Mouse (Mus musculus): Measurements from ENCODE around the gene Gm44503. TPM values are rescaled to one million over a fixed set of nuclear protein-coding genes. Genes with fewer than 3 reads are reported as not detected.

The Gm44503 gene
- polyA plus RNA-seq, 1 experiment, result not detected

DNA sequence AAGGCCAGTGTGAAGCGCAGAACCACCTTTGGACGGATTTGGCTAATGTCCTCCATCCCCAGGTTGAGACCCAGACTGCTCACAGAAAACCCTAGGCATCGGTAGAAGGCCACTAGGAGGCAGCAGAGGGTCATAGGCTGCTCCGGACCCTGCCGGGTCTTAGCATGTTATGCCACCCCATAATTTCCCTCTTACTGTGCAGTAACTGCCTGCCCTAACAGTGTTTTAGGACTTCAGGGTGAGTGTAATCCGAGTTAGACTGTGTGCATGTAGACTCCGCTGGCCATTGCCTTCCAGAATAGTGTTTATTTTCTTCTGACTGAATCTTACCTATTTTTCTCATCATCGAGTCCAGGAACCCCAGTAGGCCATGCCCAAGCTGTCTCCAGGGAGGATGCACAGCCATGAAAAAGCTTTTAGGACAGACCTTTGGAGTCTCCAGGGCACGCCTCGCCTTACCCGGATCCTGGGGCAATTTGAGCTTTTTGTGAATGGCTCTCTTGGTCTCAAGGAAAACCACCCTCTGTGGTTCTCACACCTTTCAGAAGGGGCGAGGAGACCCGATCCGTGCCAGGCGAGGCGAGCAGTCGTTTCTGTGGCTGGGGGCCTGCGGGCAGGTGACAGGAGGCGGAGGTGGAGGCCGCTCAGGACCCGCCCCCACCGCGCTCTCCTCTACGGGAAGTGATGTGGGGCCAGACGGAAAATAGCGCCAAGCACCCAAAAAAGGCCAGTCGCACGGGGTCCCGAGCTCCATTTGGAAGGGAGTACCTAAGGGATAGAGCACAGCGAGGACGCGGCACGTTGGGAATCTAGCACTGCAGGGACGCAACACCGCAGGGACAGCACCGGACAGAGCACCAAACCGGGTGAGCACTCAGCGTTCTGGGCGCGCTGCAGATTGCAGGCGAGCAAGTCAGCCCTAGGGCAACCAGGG lies 85.8 kb downstream of the Gm44503 start, which contains the start of gene Rab27a:
Rab27a (plus strand) TSS at position 709 of the 934 bp plus-strand sequence.
- H3K27me3 ChIP-seq (ENCODE audit: control insufficient read depth, insufficient read depth, low read length), result no peaks in the 10 kb centered on the region
- peaks cover 7% of the 10 kb centered on the region; the same call in 1 of the 2 replicates for H3K4me1 ChIP-seq (ENCODE audit: control insufficient read depth, insufficient read depth, low read length)
- TF ChIP-seq CTCF (IDR thresholded peaks at IDR 0.05; ENCODE audit: control insufficient read depth, insufficient read depth, insufficient replicate concordance, low read depth, low read length) (peak; percentile 82; the same call in 1 of the 2 replicates), POLR2A (IDR thresholded peaks at IDR 0.05; ENCODE audit: control insufficient read depth, low read depth, low read length) (no peak)
- H3K27ac ChIP-seq (ENCODE audit: control insufficient read depth, insufficient read depth, low read depth, low read length), result no peak within 1 kb of the TSS
- no peaks in the 10 kb centered on the region for H3K36me3 ChIP-seq (ENCODE audit: control insufficient read depth, insufficient read depth, low read length)
- peak within 1 kb of the TSS; percentile 19 for H3K4me3 ChIP-seq (ENCODE audit: control insufficient read depth, low read depth, low read length)

DNA sequence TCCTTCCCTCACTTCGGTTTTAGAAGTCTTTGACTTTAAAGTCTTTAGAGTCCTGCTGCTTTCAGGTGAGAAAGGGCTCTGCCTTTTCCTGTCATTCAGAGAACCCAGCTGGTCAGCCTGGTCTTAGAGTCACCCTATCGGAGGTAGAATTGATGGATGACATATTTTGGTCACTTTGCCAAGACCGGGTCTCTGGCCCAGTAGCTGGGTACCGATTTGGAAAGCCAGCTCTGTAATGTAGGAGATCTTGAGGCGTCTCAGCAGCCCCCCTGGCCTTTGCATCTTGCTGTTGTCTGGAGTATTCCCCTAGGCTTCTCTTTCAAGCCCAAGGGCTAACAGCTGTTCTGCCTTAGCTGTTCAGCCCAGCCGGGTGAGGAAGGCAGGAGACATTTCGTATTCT lies 86.6 kb downstream of the Gm44503 start:
- no peak overlapping the region for H3K27ac ChIP-seq (ENCODE audit: control insufficient read depth, insufficient read depth, low read depth, low read length)
- H3K4me3 ChIP-seq (ENCODE audit: control insufficient read depth, low read depth, low read length), result peak overlapping the region; percentile 19
- no peaks in the 10 kb centered on the region for H3K36me3 ChIP-seq (ENCODE audit: control insufficient read depth, insufficient read depth, low read length)
- H3K4me1 ChIP-seq (ENCODE audit: control insufficient read depth, insufficient read depth, low read length), result peaks cover 7% of the 10 kb centered on the region; the same call in 1 of the 2 replicates
- no peaks in the 10 kb centered on the region for H3K27me3 ChIP-seq (ENCODE audit: control insufficient read depth, insufficient read depth, low read length)
- TF ChIP-seq CTCF (IDR thresholded peaks at IDR 0.05; ENCODE audit: control insufficient read depth, insufficient read depth, insufficient replicate concordance, low read depth, low read length) (no peak), POLR2A (IDR thresholded peaks at IDR 0.05; ENCODE audit: control insufficient read depth, low read depth, low read length) (no peak)

DNA sequence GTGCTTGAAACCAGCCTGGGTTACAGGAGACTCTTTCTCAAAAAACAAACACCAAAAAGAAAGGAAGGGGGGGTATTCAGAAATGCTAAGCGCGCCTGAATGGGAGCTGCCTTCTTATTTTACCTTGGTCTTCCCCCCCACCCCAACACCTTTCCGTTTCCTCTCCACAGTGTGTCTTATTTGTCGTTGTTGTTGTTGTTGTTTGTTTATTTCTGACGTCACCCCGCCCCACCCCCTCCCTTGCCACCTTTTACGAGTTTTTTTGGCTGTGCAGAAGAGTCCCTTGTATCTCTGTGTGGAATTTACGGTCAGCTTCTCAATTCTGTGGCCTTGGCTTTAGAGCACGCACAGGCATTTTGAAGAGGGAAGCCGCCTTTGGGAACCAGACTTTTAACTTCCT lies 87.1 kb downstream of the Gm44503 start:
- Histone ChIP-seq H3K27me3 (ENCODE audit: control insufficient read depth, insufficient read depth, low read length) (no peaks in the 10 kb centered on the region), H3K4me1 (ENCODE audit: control insufficient read depth, insufficient read depth, low read length) (peaks cover 3% of the 10 kb centered on the region; the same call in 1 of the 2 replicates), H3K4me3 (ENCODE audit: control insufficient read depth, low read depth, low read length) (no peak overlapping the region), H3K36me3 (ENCODE audit: control insufficient read depth, insufficient read depth, low read length) (no peaks in the 10 kb centered on the region), H3K27ac (ENCODE audit: control insufficient read depth, insufficient read depth, low read depth, low read length) (no peak overlapping the region)
- TF ChIP-seq POLR2A (IDR thresholded peaks at IDR 0.05; ENCODE audit: control insufficient read depth, low read depth, low read length) (no peak), CTCF (IDR thresholded peaks at IDR 0.05; ENCODE audit: control insufficient read depth, insufficient read depth, insufficient replicate concordance, low read depth, low read length) (no peak)

DNA sequence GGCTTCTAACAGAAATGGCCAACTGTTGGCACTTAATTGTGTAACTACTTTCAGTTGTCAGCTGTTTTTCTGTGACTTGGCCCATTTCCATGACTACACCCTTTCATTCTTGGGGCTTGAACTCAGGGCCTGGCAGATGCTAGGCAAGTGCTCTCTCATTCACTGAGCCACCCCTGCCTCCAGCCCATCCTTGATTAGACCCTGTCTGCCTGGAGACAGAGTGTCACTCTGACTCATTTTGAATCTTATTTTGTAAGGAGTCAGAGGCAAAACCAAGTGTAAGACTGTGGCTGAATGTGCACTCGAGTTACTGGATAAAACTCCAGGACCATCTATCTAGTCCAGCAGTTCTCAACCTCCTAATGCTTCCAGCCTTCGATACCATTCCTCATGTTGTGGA lies 89.3 kb downstream of the Gm44503 start:
- H3K36me3 ChIP-seq (ENCODE audit: control insufficient read depth, insufficient read depth, low read length), result no peaks in the 10 kb centered on the region
- TF ChIP-seq CTCF (IDR thresholded peaks at IDR 0.05; ENCODE audit: control insufficient read depth, insufficient read depth, insufficient replicate concordance, low read depth, low read length) (no peak), POLR2A (IDR thresholded peaks at IDR 0.05; ENCODE audit: control insufficient read depth, low read depth, low read length) (no peak)
- no peaks in the 10 kb centered on the region for H3K27me3 ChIP-seq (ENCODE audit: control insufficient read depth, insufficient read depth, low read length)
- peaks cover 3% of the 10 kb centered on the region; the same call in 1 of the 2 replicates for H3K4me1 ChIP-seq (ENCODE audit: control insufficient read depth, insufficient read depth, low read length)
- no peak overlapping the region for H3K27ac ChIP-seq (ENCODE audit: control insufficient read depth, insufficient read depth, low read depth, low read length)
- no peak overlapping the region for H3K4me3 ChIP-seq (ENCODE audit: control insufficient read depth, low read depth, low read length)

DNA sequence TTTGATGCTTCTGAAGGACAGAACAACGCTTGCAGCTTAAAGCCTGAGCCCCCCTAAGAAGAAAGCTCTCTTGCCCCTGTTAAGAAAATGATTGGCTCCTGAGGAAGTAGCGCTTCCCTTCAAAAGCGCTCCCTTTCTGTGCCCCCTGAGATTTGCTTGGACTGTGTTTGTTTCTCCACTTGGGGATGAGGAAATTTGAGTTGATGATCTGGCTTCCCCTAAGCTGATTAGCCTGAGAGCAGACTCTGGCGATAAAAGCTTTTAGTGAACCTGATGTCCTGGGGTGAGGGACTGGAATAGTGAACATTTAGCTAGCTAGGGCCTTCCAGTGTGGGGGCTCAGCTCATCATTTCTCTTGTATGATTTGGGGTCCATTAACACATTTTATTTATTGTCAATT lies 90.3 kb downstream of the Gm44503 start:
- Histone ChIP-seq H3K36me3 (ENCODE audit: control insufficient read depth, insufficient read depth, low read length) (no peaks in the 10 kb centered on the region), H3K27me3 (ENCODE audit: control insufficient read depth, insufficient read depth, low read length) (no peaks in the 10 kb centered on the region), H3K4me3 (ENCODE audit: control insufficient read depth, low read depth, low read length) (no peak overlapping the region), H3K4me1 (ENCODE audit: control insufficient read depth, insufficient read depth, low read length) (peaks cover 1% of the 10 kb centered on the region; the same call in 1 of the 2 replicates), H3K27ac (ENCODE audit: control insufficient read depth, insufficient read depth, low read depth, low read length) (no peak overlapping the region)
- TF ChIP-seq POLR2A (IDR thresholded peaks at IDR 0.05; ENCODE audit: control insufficient read depth, low read depth, low read length) (no peak), CTCF (IDR thresholded peaks at IDR 0.05; ENCODE audit: control insufficient read depth, insufficient read depth, insufficient replicate concordance, low read depth, low read length) (no peak)

DNA sequence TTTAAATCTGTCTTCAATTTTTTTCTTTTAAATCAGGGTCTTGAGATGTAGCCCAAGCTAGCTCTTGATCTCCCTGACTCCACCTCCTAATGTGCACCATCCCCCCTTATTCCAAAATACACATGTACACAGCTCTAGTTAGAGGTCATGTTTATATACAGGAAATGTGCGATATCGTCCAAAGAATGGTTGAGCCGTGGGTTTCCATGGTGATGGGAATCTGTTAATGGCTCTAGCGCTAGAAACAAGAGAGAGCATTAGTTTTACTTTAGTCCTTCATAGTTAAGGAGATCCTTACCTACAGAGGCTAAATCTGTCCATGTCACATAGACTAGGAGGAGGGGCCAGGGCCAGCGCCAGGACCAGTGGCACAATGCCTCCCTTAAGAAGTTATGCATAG lies 91.2 kb downstream of the Gm44503 start:
- H3K27me3 ChIP-seq (ENCODE audit: control insufficient read depth, insufficient read depth, low read length), result no peaks in the 10 kb centered on the region
- H3K4me1 ChIP-seq (ENCODE audit: control insufficient read depth, insufficient read depth, low read length), result no peaks in the 10 kb centered on the region; the same call in 1 of the 2 replicates
- no peak for TF ChIP-seq CTCF (IDR thresholded peaks at IDR 0.05; ENCODE audit: control insufficient read depth, insufficient read depth, insufficient replicate concordance, low read depth, low read length)
- TF ChIP-seq POLR2A (IDR thresholded peaks at IDR 0.05; ENCODE audit: control insufficient read depth, low read depth, low read length), result no peak
- no peak overlapping the region for H3K27ac ChIP-seq (ENCODE audit: control insufficient read depth, insufficient read depth, low read depth, low read length)
- no peaks in the 10 kb centered on the region for H3K36me3 ChIP-seq (ENCODE audit: control insufficient read depth, insufficient read depth, low read length)
- H3K4me3 ChIP-seq (ENCODE audit: control insufficient read depth, low read depth, low read length), result no peak overlapping the region

DNA sequence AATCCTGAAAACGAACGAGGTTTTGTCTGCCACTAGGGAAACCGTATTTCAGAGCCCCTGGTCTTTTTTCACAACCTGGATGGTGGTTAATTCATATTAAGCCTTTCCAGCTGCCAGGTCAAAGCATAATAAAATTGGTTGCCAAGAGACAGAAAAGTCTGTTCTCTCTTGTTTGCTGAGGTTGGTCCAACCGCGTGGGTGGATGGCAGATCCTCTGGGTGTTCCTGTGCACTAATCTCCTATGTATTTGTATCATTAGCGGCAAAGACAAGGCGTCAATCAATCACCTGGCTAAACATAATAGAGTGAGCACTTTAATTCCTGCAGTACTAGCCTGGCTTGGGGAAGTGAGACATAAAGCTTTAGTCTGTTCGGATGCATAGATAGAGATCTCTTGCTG lies 92.0 kb downstream of the Gm44503 start:
- Histone ChIP-seq H3K4me3 (ENCODE audit: control insufficient read depth, low read depth, low read length) (no peak overlapping the region), H3K4me1 (ENCODE audit: control insufficient read depth, insufficient read depth, low read length) (no peaks in the 10 kb centered on the region), H3K36me3 (ENCODE audit: control insufficient read depth, insufficient read depth, low read length) (no peaks in the 10 kb centered on the region), H3K27ac (ENCODE audit: control insufficient read depth, insufficient read depth, low read depth, low read length) (no peak overlapping the region), H3K27me3 (ENCODE audit: control insufficient read depth, insufficient read depth, low read length) (no peaks in the 10 kb centered on the region)
- TF ChIP-seq POLR2A (IDR thresholded peaks at IDR 0.05; ENCODE audit: control insufficient read depth, low read depth, low read length), result no peak
- no peak for TF ChIP-seq CTCF (IDR thresholded peaks at IDR 0.05; ENCODE audit: control insufficient read depth, insufficient read depth, insufficient replicate concordance, low read depth, low read length)

All from testis, adult 2 months (tissue).